Mouse (Mus musculus) v-Abl transformed pro-B cells (cell line): ENCODE data around the gene Gm21834.

Experiments used
- in situ Hi-C, 2 experiments: fragments of 400-800 bp; cut with MboI; formaldehyde crosslinking; loops; one replicate each; pipeline ENCODE4 v1.15.1; 2025; ENCODE audit not compliant: unreplicated experiment in 2 of 2

Gm21834 gene

GRCm38 (mm10) chr17:57742119-57742518 lies at the start of gene Gm21834:
Gene Gm21834, minus strand, starts transcription at chr17:57742219.
- in situ Hi-C loops, result no loop called here

DNA sequence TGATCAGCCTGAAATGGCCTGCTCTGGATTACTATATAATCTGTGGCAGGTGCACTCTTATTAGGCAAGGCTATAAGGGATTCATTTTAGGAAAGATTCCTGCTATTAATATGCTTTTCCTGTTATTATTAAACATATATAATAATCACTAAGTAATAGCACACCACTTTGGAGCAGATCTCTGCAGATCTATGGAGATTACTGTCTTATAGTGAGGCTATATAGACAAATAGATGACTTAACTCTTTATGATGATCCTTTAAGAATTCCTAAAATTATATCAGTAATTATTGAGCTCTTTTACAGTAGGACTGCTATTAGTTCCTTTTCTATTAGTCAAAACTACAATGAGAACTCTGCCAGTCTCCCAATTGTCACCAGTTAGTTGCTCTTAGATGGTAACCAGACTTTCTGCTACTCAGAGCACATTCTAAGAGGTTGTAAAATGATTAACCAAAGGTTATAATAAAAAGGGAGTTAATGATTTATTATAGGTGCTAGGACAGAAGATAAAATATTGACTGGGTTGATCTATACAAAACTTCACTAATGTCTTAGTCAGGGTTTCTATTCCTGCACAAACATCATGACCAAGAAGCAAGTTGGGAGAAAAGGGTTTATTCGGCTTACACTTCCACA lies 46.3 kb upstream of the Gm21834 start:
- in situ Hi-C loops, result loop anchor here in 1 of 2 experiments (25.0 kb wide), 1 partner anchor 199 kb away; no protein-coding TSS in a partner anchor

DNA sequence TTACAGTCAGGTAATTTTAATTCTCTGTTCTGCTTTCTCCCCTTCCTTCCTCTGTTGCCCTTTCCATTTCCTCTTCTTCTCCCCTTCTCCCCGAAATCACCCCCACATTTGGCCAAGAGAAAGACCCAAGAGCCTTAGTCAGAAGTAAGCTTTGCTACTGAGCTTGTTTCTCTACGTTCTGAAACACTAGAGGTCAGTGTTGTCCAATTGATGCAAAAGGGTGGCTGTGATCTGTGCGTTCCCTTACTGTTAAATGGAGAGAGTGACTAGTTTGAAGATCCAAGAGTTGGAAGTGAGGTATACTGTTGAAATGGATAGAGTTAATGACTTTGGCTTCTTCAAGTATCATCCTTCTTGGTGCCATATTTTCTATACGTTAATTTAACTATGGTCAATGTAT lies 28.9 kb upstream of the Gm21834 start:
- in situ Hi-C loops, result loop anchor here in 1 of 2 experiments (5.0 kb wide), 2 partner anchors 216 to 1136 kb away; no protein-coding TSS in a partner anchor

DNA sequence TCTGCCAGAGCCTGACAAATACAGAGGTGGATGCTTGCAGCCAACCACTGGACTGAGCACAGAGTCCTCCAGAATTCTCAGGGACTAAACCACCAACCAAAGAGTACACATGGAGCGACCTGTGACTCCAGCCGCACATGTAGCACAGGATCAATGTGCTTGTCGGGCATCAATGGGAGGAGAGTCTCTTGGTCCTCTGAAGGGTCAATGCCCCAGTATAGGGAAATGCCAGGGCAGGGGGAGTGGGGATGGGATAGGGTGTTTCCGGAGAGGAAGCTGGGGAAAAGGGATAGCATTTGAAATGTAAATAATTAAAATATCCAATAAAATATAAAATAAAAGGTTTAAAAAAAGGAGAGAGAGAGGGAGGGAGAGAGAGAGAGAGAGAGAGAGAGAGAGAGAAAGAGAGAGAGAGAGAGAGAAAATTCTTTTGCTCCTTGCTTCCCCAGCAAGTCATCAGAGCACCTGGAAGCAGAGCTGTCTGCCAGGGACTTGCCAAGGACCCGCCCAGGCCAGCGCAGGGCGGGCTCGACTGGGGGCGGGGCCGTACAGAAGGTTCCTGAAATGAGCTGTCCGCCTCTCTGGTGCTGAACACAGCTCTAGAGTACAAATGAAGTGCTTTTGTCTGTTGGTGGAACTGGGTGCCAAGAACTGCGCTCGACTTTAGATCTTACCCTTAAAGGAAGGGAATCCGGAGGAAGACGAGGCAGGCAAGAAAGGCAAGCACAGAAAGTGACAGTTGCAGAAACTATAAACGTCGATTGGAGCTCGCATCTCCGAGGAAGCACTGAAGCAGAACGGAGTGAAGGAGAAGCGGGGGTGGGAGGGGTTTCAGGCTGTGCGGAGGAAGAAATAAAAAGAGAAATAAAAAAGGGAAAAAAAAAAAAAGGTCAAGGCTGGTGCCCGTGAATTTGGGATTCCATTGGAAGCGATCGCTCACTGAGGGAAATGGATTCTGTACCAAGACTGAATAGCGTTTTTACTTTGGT lies 26.9 kb upstream of the Gm21834 start, which contains the start of gene Cntnap5c:
Gene Cntnap5c, plus strand, starts transcription at position 949 of the 989 bp plus-strand sequence.
- in situ Hi-C loops, result loop anchor here in 1 of 2 experiments (5.0 kb wide), 1 partner anchor 1138 kb away; no protein-coding TSS in a partner anchor

- in situ Hi-C loops, result loop anchor here in 1 of 2 experiments (5.0 kb wide), 1 partner anchor 1140 kb away; no protein-coding TSS in a partner anchor
Observed at GRCm38 (mm10) chr17:57767306-57767705, 25.3 kb upstream of the Gm21834 start.

- in situ Hi-C loops, result no loop called here
Observed at GRCm38 (mm10) chr17:57758033-57758432, 16.0 kb upstream of the Gm21834 start.

- in situ Hi-C loops, result no loop called here
Observed at GRCm38 (mm10) chr17:57694791-57695190, 47.2 kb downstream of the Gm21834 start.
